Mouse (Mus musculus) leukemia stem cell, adult 10-12 weeks (primary cell): Measurements from ENCODE around the gene Slc46a2. TPM values are rescaled to one million over a fixed set of nuclear protein-coding genes. Genes with fewer than 3 reads are reported as not detected.

Source experiments
- polyA plus RNA-seq: library from polyadenylated mRNA; stranded (reverse); fragments of >175 nt; gene quantifications from 2 replicates; pipeline ENCODE4 v1.2.3, GENCODE M21; 2012; ENCODE audit warnings: low replicate concordance

Slc46a2 gene
- 0.06 TPM in 1 of 2 replicates, not detected in the other for polyA plus RNA-seq

GRCm38 (mm10) chr4:59914608-59915403, at the start of gene Slc46a2:
Gene Slc46a2, minus strand, starts transcription at chr4:59915056.

GRCm38 (mm10) chr4:59963405-59964344, 48.8 kb upstream of the Slc46a2 start, which contains the start of gene Mup6:
Gene Mup6, plus strand, starts transcription at chr4:59964294.

GRCm38 (mm10) chr4:59960610-59961009, 45.8 kb upstream of the Slc46a2 start, which contains the start of gene Mup4:
Gene Mup4, minus strand, starts transcription at chr4:59960710.

Other genes with a start within 250 kb of the Slc46a2 start
- gene Inip, start 113.5 kb downstream of the Slc46a2 start, polyA plus RNA-seq: 9.1 and 9.6 TPM in 2 replicates
- 6.6 and 16.8 TPM in 2 replicates for gene Snx30, start 109.2 kb downstream of the Slc46a2 start, polyA plus RNA-seq
- gene Mup4, start 45.7 kb upstream of the Slc46a2 start, polyA plus RNA-seq: not detected in 2 replicates
- not detected in 2 replicates for gene Mup6, start 49.2 kb upstream of the Slc46a2 start, polyA plus RNA-seq
- not detected in 2 replicates for gene Mup7, start 155.4 kb upstream of the Slc46a2 start, polyA plus RNA-seq
- not detected in 2 replicates for gene Mup2, start 239.2 kb upstream of the Slc46a2 start, polyA plus RNA-seq